Mouse (Mus musculus): ENCODE results near the gene Cxcl14.

The Cxcl14 gene

DNA sequence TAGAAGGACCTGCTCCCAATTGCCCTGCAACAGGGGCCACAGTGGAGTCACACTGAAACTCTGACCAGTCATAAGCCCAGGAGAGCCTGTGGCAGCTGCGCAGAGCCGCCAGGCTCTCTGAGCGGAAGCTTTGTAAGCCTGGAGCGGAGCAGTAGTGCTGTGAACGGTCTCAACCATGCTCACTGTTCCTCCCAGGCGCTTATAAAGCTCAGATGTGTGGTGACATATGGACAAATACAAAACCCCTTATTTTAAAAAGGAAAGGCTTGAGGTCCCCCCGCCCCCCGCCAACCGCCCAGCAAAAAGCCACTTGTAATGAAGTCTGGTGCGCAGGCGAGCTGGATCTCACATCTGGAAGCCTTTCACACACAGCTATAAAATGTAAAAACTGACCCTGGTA, 7.1 kb downstream of the Cxcl14 start:
- no peak for DNase-seq

DNA sequence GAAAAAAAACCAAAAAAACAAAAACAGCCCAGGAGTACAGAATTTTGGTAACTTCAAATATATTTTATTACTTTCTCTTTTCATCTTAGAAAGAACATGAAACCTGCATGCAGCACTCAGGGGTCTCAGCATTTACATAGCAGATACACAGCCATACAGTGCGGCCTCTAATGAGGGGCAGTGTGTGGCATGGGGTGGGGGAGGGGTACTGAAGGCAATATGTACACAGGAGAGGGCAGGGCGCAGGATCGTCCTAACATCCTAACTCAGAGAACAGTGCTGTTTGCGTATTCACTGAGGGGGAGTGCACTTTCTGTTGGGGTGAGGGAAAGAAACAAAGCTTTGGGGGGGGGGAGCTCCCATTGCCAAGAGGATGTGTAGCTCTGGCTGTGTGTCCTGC, 7.8 kb downstream of the Cxcl14 start:
- no peak for DNase-seq

DNA sequence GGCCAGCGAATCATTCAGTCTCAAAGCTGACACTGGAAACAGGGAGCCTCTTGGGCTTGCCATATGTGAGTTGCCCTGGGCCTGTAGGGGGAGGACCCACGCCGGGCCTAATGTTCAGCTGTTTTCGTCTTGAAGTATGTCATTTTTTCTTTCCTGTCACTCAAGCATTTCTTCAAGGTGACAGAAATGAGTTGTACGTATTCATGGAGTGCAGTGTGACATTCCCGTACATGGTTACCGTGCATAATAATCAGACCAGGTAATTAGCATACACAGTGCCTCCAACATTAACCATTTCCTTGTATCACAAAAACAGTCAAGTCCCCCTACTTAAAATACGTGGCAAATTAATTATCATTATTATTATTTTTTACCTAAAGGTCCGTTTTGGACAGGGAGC, 9.3 kb downstream of the Cxcl14 start:
- no peak for DNase-seq

DNA sequence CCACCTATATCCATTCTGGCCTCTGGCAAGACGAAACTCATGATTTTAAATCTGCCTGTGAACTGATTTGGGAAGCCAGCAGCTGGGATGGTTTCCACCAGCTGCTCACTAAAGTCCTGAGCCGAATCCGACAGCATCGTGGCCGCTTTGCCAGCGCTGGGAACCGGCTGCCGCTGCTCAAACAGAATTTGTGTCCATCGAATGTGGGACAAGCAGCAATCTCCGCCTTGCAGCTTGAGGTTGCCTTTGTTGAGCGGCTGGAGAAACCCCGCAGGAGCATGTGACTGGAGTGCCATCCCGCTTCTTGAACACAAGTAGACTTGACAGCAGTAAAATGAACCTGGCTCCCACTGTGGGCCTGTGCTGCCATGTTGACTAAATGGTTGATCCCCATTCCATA, 13.0 kb downstream of the Cxcl14 start:
- DNase-seq = no peak

DNA sequence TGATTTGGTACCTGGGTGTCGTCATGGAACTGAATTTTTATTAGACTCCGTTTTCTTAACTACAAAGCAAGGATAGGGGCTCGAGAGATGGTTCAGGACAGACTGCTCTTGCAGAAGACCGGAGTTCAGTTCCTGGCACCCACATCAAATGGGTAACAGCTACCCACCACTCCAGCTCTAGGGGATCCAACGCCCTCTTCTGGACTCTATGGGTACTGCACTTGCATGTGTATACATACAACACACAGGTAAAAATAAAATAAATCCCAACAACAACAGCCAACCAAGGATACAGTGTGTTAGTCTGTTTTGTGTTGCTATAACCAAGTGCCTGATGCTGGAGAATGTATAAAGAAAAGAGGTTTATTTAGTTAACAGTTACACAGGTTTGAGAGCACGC, 16.0 kb downstream of the Cxcl14 start:
- DNase-seq = peak in 1 of 2 experiments; percentile 18

DNA sequence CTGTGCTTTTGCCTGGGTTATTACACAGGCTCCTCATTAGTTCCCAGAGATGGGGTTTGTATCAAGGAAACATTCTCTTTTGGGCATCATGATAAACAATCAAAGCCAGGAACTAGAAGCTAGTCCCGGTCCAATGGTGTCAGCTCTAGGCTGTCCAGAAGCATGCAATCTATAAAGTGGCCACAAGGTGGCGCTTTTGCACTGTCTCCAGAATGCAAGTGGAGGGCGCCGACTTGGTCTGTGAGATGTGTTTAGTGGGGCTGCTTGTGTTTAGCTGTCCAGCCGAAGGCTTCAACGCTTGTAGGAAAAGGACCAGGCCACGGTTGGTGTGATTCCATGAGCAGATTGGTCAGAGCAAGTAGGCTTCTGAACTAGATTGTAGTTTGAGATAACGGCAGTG, 16.9 kb downstream of the Cxcl14 start:
- DNase-seq = peak; percentile 73 to 90

DNA sequence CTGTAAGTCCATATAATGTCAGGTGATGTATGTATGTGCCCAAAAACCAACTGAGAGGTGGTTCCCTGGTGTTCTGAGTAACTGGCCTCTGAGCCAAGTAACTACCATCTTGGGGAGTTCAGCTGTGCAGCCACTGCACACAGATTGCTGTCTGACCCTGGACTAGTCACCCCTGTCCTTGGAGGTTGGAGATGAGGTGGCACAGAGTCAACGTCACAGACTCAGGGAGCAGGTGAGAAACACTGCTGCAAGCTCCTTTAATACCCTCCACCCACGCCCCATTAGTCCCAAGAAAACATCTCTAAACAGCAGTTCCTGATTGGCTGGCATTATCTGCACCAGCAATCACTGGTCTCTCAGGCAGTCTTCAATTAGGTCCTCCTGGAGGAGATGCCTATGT, 21.2 kb downstream of the Cxcl14 start:
- no peak for DNase-seq

DNA sequence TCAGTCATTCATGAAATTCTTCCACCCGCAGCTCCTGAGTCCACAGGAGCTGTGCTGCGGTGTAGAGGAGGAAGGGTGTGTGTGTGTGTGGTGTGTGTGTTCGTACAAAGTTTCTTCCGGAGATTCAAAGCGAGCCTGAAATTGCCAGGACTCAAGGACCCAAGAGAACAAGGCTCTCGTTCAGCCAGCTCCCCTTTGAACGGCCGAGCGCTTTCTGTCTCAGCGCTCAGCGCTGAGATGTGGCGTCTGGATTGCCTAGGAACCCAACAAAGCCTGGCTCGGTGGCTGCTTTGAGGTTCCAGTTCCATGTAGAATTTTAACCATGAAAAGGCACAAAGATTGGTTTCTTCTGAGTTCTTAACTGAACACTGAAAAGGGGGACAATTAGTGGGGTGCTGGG, 26.2 kb downstream of the Cxcl14 start:
- no peak for DNase-seq

DNA sequence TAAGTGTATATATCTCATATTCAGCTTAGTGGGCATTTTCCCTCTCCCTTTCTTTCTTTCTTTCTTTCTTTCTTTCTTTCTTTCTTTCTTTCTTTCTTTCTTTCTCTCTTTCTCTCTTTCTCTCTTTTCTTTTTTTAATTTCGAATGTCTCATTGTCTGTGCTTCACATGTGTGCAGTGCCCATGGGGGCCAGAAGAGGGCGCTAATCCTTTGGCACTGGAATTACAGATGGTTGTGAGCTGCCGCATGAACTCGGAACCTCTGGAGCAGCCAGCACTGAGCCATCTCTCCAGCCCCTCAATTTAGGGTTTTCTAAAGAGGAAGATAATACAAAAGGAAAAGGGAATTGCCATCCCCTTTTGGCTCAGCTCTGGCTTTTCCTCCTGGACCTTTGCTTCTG, 29.0 kb downstream of the Cxcl14 start:
- no peak for DNase-seq

DNA sequence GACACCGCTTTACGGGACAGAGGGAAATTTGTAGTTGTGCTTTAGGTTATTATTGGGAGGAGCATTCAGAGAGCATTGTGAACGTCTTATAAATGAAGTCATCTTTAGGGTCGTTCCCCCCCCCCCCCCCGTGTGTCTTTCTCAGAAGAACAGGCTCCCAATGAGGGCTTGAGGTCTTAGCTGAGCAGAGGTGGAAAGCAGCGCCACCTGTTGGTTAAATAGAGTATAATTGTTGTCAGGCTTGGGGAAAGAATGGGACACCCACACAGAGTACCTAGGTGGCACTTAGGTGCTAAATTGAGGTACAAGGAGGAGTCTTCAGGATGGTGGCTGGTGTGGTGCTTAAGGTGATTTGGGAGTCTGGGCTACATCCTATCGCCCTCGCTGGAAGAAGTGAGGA, 29.9 kb downstream of the Cxcl14 start:
- peak; percentile 28 to 40 for DNase-seq

DNA sequence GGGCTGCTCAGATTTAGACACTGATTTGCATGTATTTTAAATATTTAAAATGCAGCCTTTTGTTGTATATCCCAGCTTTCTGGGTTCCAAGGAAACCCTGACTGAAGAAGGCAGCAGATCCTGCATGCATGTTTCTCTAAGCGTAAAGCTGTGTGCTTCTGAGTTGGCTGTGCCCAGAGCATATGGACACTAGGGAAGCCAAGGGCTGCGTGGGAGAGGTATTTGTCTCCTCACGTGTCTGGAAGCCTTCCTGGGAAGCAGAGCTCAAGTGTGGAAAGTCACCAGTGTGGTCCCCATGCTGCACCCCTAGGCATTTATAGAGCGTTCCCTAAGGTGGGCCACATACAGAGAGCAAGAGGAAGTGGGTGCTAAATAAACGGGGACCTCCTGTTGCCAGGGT, 30.7 kb downstream of the Cxcl14 start:
- DNase-seq = no peak

DNA sequence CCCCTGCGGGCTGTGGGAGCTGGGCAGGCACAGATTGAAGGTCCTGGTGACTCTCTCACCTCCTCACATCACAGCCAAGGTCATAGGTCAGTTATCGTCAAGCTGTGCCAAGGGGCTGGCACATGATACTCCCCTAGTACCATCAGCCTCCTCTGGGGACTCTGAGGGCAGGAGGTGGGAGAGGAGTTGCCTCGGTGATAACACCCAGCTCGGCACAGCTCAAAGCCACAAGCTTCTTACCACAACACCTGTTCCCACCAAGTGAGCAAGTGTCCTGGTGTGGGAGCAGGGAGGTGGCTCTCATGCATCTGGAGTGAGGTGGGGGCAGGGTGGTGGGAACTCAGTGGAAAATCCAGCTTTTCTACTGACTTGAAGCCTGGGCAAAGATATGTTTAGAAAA, 34.1 kb downstream of the Cxcl14 start:
- DNase-seq = no peak

DNA sequence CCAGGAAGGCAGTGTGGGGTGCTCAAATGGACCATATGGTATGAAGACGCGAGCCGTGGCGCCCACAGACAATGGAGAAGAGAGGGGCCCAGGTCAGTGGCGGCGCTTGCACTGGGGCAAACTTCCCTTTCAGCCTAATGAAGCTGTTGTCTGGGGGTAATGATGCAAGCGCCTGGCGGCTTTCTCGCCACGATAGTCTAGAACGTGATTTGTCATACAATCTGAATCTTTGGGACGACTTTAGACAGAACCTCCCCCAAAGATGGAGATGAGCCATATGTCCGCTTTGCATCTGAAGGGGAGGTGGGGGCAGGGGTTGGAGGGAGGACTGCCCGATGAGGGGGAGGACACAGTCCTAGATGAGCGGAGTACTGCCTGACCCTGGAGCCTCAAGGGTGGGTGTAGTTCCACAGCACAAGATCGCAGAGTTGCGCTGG, 36.0 kb downstream of the Cxcl14 start:
- DNase-seq = no peak

DNA sequence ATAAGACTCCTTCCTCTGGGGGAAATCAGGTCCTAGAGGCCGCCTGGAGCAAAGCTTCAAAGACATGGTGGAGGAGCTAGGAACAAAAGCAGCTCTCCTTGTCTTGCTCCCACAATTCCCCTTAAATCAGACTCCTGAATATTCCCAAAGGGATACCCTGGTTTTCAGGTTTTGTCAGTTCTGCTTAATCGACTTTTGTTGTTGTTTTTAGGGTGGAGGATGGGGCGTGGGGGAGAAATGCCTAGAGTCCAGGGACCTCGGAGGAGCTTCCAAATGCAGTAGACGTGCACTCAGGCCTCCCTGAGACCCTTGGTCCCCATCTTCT, 36.5 kb downstream of the Cxcl14 start:
- DNase-seq = no peak

DNA sequence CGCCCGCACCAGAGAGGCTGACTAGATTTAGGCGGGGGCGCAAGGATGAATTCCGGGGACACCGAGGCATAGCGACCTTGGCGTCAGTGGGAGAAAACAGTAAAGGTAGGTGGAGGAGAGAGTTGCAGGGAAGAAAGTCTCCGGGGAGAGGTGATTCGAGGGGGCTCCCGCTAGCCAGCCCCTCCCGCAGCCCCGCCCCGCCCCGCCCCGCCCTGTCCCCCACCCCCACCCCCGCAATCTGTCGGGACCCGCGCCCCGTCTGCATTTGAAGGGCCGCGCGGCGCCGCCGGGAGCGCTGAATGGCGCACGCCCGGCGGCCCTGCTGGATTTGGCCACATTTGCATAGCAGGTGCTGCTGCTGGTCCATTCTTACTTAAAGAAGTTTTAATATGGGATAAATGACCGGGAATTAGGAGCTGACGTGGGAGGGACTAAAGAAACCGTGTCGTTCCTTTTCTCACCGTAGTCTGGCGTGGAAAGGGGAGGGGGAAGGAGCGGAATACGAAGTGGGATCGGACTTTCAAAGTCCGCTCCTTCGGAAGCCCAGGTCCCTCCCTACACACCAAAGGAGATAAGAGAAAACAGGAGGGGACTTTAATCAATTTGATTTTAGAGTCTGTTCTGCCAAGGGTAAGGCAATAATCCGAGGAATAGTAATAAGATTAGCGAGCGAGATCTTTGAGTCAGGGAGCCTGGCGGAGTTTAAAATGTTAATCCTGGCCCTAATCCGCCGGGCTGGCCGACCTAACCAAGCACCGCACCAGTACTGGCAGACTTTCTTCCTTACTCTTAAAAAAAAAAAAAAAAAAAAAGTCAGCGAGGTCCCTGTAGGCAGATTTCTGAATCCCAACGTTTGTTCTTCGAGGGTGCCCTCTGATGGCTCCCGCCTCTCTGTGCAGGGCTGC, 37.1 kb downstream of the Cxcl14 start:
- peak in 1 of 2 experiments; percentile 19 for DNase-seq

DNA sequence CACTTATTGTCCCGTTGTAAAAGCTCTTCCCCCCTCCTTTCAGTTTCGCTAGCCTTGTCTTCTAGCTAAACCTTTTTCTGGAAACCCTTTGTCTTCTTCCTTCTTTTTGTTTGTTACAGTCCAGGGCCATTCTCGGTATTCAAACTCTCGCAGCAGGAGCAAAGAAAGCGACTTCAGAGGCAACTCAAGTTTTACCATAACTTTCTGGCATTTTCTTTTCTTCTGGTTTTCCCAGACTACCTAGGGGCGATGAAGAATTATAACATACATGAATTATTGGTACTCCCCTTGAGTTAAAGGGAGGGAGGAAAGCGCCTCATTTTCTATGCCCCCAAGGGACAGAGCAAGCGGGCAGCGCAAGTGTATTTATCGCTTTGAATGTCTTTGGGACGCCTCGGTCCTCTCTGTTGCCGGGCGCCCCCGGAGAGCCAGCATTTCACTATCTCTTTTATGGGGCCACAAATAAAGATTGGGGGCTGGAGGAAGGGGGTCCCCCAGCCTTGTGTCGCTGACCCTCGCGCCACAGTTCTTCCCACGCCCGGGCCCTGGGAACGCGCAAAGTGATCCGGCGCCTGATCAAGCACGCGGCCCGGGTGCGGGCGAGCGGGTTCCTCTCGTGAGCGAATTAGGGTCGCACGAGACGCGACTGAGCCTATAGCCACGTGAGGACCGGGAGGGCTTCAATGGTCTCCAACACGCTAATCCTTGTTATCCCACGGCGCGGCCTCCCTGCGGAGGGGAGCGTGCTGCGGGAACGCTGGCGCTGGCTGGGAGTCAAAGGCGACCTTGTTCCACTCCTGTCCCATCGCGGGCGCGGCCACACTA, 37.9 kb downstream of the Cxcl14 start:
- no peak for DNase-seq

DNA sequence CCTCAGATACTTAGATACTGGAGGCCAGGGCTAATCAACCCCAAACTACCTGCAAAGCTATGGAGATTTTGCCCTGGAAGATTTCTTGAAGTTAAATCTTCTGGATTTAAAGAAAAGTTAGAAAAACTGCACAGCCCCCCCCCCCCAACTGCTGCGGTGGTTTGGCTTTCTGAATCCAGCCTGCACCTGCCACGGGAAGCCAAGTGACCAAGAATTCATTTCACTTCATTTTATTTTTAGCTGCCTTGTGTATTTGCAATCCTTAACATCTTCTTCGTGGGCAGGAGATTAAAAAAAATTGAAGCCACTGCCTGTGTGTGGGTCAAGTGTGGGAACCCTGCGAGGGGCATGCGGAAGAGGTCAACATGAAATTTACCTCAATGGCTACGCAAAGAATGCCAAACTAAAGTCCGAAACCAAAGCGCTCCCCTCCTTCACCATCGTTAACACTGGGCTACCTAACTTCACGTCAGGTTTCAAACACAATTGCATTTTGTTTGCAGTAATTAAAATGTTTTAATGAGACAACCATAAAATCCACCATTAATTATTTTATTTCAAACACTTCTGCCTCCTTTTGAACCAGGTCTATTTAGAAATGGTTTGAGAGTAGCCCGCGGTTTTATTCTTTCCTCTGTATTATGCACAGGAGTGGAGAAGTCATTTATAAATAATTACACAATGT, 38.7 kb downstream of the Cxcl14 start:
- no peak for DNase-seq

DNA sequence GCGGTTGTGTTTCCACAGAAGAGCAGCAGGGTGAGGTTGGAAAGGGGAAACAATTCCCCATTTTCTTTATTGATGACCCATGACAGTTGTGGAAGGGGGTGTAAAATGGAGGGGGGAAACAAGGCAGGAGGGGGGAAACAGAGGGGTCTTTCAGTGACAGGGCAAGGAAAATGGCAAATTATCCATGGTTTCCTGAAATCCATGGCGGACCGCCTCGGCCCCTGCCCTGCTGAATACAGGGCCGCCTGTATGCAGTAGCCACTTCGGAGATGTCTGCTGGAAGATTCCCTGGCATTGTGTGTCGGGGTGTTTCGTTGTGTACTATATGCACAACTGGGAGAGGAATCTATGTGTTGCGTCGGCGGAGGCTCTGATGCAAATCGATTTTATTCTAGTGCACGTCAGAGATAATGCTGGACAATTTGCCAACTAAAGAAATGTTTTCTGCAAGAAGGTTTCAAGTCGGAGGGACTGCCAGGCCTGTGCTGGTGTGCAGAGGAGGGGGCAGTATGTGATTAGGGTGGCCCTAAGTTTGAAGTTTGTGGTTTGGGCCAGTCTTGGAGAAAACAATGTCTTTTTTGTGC, 39.5 kb downstream of the Cxcl14 start:
- no peak for DNase-seq

DNA sequence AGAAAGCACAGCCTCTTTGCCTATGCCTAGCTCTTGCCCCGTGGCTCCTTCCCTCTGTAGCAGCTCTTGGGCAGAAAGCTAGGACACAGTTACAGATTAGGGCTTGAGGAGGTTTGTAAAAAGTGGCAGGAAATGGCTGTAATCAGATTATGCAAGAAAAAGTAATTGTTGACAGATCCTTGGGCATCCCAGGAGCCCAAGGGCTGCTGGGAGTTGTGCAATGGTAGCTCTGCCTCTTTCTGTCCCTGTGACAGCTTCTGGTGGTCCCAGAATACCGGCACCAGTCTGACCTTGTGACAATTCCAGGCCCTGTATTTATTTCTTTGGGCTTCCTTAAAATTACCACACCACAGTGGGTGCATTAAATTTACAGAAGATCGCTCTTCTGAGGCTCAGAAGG, 43.0 kb downstream of the Cxcl14 start:
- no peak for DNase-seq

DNA sequence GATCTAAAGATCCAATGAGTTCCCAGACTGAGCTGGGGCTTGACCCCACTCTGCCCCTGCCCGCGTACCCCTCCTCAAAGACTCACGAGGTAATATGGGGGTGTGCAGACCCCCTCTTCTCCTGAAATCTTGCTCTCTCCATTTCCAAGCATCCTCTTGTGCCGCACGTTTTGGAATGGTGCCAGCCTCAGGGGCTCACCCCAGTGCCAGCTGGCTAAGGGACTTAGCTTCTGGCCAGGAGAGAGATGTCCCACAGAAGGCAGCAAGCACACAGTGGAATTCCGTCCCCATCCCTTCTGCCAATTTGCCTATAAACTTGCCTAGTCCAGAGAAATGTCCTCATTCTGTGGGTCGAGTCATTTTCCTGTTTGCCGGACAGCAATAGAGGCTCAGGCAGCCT, 43.6 kb downstream of the Cxcl14 start:
- no peak for DNase-seq

DNA sequence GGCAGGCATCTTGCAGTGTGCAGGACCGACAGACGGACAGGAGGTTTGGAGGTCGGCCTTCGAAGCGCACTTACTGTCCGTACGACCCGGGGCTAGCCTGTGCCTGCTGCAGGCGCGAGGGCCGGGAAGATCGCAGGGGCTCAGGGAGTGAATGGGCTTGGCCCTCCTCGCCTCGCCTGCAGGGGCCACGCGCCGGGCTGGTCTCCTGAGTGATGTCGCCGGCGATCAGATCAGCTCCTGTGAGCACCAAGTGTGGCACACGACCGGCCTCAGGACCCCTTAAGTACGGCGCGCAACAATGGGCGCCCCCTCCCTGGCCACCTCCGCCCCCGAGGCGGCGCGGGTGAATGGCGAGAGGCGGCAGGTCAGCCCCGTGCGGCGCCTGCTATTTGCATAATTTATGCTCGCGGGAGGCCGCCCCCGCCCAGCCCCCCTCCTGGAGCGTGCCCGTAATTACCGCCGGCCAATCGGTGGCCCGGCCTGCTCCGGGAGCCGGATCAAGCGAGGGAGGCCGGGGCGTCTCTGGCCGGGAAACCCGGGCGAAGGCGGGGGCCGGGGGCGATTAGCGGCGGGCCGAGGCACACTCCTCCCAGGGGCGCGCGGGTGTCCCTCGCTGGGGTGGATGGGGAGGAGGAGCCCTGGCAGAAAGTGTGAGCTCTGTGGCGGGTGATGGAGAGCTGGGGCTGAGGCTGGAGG, 44.3 kb downstream of the Cxcl14 start, which contains the start of gene Neurog1:
Gene Neurog1, minus strand, starts transcription at position 240 of the 696 bp plus-strand sequence.
- peak; percentile 12 to 19 for DNase-seq

DNA sequence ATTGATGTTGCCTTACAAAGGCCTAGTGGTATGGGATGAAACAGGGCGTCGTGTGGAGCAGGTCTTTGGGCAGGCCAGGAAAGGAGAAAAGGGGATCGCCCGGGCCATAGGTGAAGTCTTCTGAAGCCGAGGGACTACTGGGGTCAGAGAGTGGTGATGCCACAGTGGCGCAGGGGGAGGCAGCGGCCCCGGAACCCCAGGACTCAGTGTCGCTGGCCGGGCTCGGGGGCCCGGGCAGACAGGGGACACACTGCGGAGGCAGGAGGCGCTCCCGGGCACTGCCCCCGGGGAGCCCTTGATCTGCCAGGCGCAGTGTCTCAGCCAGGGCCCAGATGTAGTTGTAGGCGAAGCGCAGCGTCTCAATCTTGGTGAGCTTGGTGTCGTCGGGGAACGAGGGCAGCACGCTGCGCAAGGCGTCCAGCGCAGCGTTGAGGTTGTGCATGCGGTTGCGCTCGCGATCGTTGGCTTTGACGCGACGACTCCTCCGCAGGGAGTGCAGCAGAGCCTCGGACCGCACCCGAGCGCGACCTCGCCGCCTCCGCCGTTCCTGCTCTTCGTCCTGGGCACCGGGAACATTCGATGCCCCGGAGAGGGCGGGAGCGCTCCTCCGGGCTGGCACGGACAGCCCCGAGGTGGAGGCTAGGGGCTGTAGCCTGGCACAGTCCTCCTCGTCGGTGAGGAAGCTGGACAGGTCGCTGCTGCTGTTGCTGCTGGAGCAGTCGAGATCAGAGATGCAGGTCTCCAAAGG, 45.0 kb downstream of the Cxcl14 start:
- no peak for DNase-seq

Measured in kidney, postnatal 36 days (tissue).